Mouse (Mus musculus): Measurements from ENCODE around the gene Dpy30. TPM values are rescaled to one million over a fixed set of nuclear protein-coding genes. Genes with fewer than 3 reads are reported as not detected.

The Dpy30 gene
- polyA plus RNA-seq, 1 experiment from 2014 or later = 275 TPM

DNA sequence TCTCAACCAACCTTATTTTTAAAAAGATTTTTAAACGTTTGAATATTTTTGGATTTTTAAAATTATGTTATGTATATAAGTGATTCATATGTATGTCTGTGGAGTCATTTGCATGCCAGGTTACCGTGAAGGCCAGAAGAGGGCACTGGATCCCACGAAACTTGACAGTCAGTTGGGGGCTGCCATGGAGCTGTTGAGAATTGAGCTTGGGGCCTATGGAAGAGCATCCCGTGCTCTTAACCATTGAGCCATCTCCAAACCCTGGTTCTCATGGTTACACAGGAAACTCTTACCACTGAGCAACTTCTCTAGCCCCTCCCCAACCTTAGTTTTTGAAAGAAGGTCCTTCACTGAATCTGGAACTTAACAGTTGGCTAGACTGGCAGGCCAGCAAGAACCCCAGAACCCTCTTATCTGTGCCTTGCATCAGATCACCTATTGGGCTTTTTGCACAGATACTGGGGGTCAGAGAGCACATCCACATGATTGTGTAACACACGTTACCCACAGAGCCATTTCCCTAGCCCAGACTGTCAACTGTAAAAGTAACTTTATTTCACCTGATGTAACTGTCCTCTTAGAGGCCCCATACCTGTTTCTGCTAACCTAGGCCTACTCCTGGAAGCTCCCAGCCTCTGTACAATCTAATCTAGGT, 1.2 kb downstream of the Dpy30 start:
- Histone ChIP-seq H3K9me3 (ENCODE audit: control insufficient read depth, low read length) (no peaks in the 10 kb centered on the region), H3K4me3 (ENCODE audit: low read depth, low read length) (no peak overlapping the region), H3K27me3 (ENCODE audit: control insufficient read depth, insufficient read depth, low read length) (no peaks in the 10 kb centered on the region), H3K27ac (replicated peaks; ENCODE audit: low read depth, low read length) (no peak overlapping the region), H3K4me2 (ENCODE audit: low read depth, severe bottlenecking) (no peak overlapping the region), H3K36me3 (ENCODE audit: control insufficient read depth, insufficient read depth, low read length) (no peaks in the 10 kb centered on the region), H3K4me1 (ENCODE audit: control insufficient read depth, insufficient read depth, low read length) (no peaks in the 10 kb centered on the region), H3K9ac (ENCODE audit: low read length) (no peak overlapping the region)
- 58% methylated on average over 5 of the region's 5 CpGs for WGBS
- ATAC-seq (ENCODE audit: insufficient number of reproducible peaks, low FRiP score, low TSS enrichment, low read depth) = no peak
- DNase-seq (ENCODE audit: low spot score) = peak; percentile 30

DNA sequence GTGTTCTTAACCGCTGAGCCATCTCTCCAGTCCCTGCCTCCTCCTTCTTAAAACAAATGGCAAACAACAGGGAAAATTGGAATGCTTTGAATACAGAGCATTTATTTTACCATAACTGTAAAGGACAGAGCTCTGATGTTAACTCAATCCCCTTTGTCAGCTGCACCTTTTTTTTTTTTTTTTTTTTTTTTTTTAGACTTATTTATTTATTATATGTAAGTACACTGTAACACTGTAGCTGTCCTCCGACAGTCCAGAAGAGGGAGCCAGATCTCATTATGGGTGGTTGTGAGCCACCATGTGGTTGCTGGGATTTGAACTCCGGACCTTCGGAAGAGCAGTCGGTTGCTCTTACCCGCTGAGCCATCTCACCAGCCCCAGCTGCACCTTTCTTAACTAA, 5.0 kb downstream of the Dpy30 start:
- H3K9ac ChIP-seq (ENCODE audit: low read length) = no peak overlapping the region
- no peak for DNase-seq (ENCODE audit: low spot score)
- no peaks in the 10 kb centered on the region for H3K9me3 ChIP-seq (ENCODE audit: control insufficient read depth, low read length)
- no peak overlapping the region for H3K27ac ChIP-seq (replicated peaks; ENCODE audit: low read depth, low read length)
- no peak overlapping the region for H3K4me3 ChIP-seq (ENCODE audit: low read depth, low read length)
- no peak overlapping the region for H3K4me2 ChIP-seq (ENCODE audit: low read depth, severe bottlenecking)
- H3K36me3 ChIP-seq (ENCODE audit: control insufficient read depth, insufficient read depth, low read length) = no peaks in the 10 kb centered on the region
- H3K4me1 ChIP-seq (ENCODE audit: control insufficient read depth, insufficient read depth, low read length) = peaks cover 8% of the 10 kb centered on the region
- ATAC-seq (ENCODE audit: insufficient number of reproducible peaks, low FRiP score, low TSS enrichment, low read depth) = no peak
- 90% methylated on average over 6 of the region's 6 CpGs for WGBS
- no peaks in the 10 kb centered on the region for H3K27me3 ChIP-seq (ENCODE audit: control insufficient read depth, insufficient read depth, low read length)

DNA sequence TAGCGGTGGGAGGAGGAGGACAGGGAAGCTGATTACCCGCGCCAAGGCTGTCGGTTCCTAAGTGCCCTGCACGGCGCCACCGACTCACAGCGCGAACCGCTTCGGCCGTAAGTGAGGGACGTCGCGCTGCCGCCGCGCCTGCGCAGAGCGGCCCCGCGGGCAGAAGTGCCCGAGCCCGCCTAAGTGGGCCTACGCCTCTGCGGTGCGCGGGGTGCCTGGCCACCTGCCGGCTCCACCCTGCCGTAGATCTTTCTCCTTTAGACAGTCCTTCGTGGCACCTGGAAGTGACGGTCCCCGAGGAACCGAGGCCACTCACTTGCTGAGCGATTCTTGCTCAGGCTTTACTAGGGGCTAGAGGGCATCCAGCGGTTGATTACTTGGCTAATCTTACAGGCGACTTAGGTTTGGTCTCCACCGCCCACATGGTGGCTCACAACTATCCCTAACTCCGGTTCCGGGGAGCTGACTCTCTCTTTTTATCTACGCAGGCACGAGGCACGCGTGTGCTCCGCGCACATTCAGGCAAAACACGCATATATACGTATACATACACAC, 7.4 kb downstream of the Dpy30 start:
- Histone ChIP-seq H3K4me1 (ENCODE audit: control insufficient read depth, insufficient read depth, low read length) (peaks cover 8% of the 10 kb centered on the region), H3K9me3 (ENCODE audit: control insufficient read depth, low read length) (no peaks in the 10 kb centered on the region), H3K36me3 (ENCODE audit: control insufficient read depth, insufficient read depth, low read length) (no peaks in the 10 kb centered on the region), H3K9ac (ENCODE audit: low read length) (peak overlapping the region; percentile 86), H3K27ac (replicated peaks; ENCODE audit: low read depth, low read length) (peak overlapping the region; percentile 74), H3K27me3 (ENCODE audit: control insufficient read depth, insufficient read depth, low read length) (no peaks in the 10 kb centered on the region), H3K4me3 (ENCODE audit: low read depth, low read length) (peak overlapping the region; percentile 89), H3K4me2 (ENCODE audit: low read depth, severe bottlenecking) (peak overlapping the region; percentile 58)
- WGBS = under 1% methylated on average over 48 of the region's 48 CpGs
- DNase-seq (ENCODE audit: low spot score) (peak; percentile 87), ATAC-seq (ENCODE audit: insufficient number of reproducible peaks, low FRiP score, low TSS enrichment, low read depth) (peak; percentile 85)

DNA sequence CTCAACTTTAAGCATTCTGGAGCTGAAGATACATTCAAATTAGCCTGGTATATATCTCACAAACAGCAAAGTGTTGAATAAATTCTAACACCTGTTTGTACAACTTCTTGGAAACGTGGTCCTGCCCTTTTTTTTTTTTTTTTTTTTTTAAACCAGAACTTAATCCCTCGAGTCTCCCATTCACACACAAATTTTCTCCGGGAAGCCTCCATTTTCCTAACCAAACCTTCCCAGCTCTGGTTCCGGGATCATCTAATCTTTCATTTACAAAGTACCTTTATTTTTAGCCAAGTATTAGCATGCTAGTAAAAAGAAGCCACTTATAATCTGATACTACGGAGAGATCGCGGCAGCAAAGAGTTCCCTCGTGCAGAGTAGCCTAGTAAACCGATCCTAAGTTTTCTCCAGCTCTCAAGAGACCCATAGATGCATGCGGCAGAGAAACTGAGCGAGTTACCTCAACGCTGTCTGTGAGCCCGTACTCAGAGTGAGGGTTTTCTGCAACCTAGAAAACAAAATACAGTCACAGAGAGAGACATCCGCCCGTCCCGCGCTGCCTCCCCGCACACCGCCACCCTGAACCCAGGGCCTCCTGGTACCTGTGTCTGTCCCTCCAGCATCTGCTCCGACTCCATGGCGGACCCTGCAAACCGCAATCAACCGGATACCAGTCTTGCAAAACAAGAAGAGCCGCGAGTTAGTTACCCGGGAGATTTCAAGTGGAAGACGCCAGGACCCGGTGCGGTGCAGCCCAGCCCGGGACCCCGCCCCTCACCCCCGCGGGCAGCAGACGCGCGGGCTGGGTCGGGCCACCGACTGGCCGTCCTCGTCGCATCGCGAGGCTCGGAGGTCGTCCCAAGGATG, 8.1 kb downstream of the Dpy30 start:
- peak overlapping the region; percentile 89 for H3K4me3 ChIP-seq (ENCODE audit: low read depth, low read length)
- H3K27me3 ChIP-seq (ENCODE audit: control insufficient read depth, insufficient read depth, low read length) = no peaks in the 10 kb centered on the region
- no peaks in the 10 kb centered on the region for H3K9me3 ChIP-seq (ENCODE audit: control insufficient read depth, low read length)
- H3K36me3 ChIP-seq (ENCODE audit: control insufficient read depth, insufficient read depth, low read length) = no peaks in the 10 kb centered on the region
- H3K4me2 ChIP-seq (ENCODE audit: low read depth, severe bottlenecking) = peak overlapping the region; percentile 58
- peaks cover 8% of the 10 kb centered on the region for H3K4me1 ChIP-seq (ENCODE audit: control insufficient read depth, insufficient read depth, low read length)
- WGBS = under 1% methylated on average over 45 of the region's 45 CpGs
- DNase-seq (ENCODE audit: low spot score) (no peak), ATAC-seq (ENCODE audit: insufficient number of reproducible peaks, low FRiP score, low TSS enrichment, low read depth) (no peak; the same call in none of the 2 replicates)
- peak overlapping the region; percentile 74 for H3K27ac ChIP-seq (replicated peaks; ENCODE audit: low read depth, low read length)
- H3K9ac ChIP-seq (ENCODE audit: low read length) = peak overlapping the region; percentile 86

DNA sequence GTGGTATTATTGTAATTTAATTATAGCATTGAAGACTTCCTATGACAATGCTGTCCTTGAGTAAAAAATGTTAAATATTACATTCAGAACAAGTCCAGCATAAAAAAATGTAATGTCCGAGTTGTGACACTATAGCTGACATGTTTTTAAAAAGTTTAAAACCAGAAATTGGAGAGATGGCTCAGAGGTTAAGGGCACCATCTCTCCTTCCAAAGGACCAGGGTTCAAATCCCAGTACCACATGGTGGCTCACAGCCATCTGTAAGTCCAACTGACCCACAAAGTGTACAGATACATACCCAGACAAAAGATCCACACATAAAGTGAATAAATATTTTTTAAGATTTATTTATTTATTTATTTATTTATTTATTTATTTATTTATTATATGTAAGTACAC, 17.7 kb downstream of the Dpy30 start:
- WGBS = 87% methylated on average over 1 of the region's 1 CpGs
- H3K4me3 ChIP-seq (ENCODE audit: low read depth, low read length) = no peak overlapping the region
- no peak for ATAC-seq (ENCODE audit: insufficient number of reproducible peaks, low FRiP score, low TSS enrichment, low read depth)

DNA sequence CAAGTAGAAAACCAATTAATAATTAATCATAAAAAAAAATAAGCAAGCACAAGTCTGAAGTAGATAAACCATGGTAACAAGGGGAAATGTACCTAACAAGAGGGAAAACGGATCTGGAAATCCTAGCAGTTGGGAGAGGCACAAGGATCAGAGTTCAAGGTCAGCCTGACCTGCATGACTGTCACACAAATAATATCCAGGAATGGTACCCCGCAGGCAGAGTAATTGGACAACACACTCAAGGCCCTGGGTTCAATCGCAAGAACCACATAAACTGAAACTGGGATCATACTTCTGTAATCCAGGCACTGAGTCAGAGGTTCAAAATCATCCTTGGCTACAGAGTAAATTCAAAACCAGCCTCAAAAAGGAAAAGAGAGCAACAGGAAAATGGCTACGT, 18.1 kb downstream of the Dpy30 start:
- WGBS = 94% methylated on average over 4 of the region's 4 CpGs
- H3K27ac ChIP-seq (replicated peaks; ENCODE audit: low read depth, low read length) = no peak overlapping the region
- no peak overlapping the region for H3K9ac ChIP-seq (ENCODE audit: low read length)
- no peaks in the 10 kb centered on the region for H3K27me3 ChIP-seq (ENCODE audit: control insufficient read depth, insufficient read depth, low read length)
- peaks cover 15% of the 10 kb centered on the region for H3K36me3 ChIP-seq (ENCODE audit: control insufficient read depth, insufficient read depth, low read length)
- ATAC-seq (ENCODE audit: insufficient number of reproducible peaks, low FRiP score, low TSS enrichment, low read depth) (no peak), DNase-seq (ENCODE audit: low spot score) (no peak)
- H3K4me2 ChIP-seq (ENCODE audit: low read depth, severe bottlenecking) = no peak overlapping the region
- H3K4me3 ChIP-seq (ENCODE audit: low read depth, low read length) = no peak overlapping the region
- no peaks in the 10 kb centered on the region for H3K9me3 ChIP-seq (ENCODE audit: control insufficient read depth, low read length)
- no peaks in the 10 kb centered on the region for H3K4me1 ChIP-seq (ENCODE audit: control insufficient read depth, insufficient read depth, low read length)

More for the DNA sequence above, 17.7 kb downstream of the Dpy30 start:
- Histone ChIP-seq H3K9me3 (ENCODE audit: control insufficient read depth, low read length) (no peaks in the 10 kb centered on the region), H3K36me3 (ENCODE audit: control insufficient read depth, insufficient read depth, low read length) (peaks cover 15% of the 10 kb centered on the region), H3K4me1 (ENCODE audit: control insufficient read depth, insufficient read depth, low read length) (no peaks in the 10 kb centered on the region), H3K9ac (ENCODE audit: low read length) (no peak overlapping the region), H3K4me2 (ENCODE audit: low read depth, severe bottlenecking) (no peak overlapping the region), H3K27me3 (ENCODE audit: control insufficient read depth, insufficient read depth, low read length) (no peaks in the 10 kb centered on the region), H3K27ac (replicated peaks; ENCODE audit: low read depth, low read length) (no peak overlapping the region)
- no peak for DNase-seq (ENCODE audit: low spot score)

DNA sequence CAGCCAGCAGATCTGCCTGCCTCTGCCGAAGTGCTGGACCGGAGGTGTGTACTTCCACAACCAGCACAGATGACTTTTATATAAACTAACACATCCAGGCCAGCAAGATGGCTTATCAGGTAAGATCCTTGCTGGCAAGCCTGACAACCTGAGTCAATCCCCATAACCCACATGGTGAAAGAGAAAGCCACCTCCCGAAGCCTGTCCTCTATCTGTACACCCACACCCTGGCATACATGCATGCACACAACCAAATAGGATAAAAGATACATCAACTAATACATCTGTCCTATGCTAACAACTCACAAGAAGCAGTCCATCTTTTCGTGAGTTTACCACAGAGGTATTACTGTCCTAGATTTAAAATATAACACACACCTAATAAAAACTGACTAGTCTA, 19.7 kb downstream of the Dpy30 start:
- ATAC-seq (ENCODE audit: insufficient number of reproducible peaks, low FRiP score, low TSS enrichment, low read depth) (no peak), DNase-seq (ENCODE audit: low spot score) (no peak)
- no peaks in the 10 kb centered on the region for H3K9me3 ChIP-seq (ENCODE audit: control insufficient read depth, low read length)
- peaks cover 13% of the 10 kb centered on the region for H3K36me3 ChIP-seq (ENCODE audit: control insufficient read depth, insufficient read depth, low read length)
- 90% methylated on average over 4 of the region's 4 CpGs for WGBS
- H3K27ac ChIP-seq (replicated peaks; ENCODE audit: low read depth, low read length) = no peak overlapping the region
- H3K27me3 ChIP-seq (ENCODE audit: control insufficient read depth, insufficient read depth, low read length) = no peaks in the 10 kb centered on the region
- no peak overlapping the region for H3K4me2 ChIP-seq (ENCODE audit: low read depth, severe bottlenecking)
- H3K9ac ChIP-seq (ENCODE audit: low read length) = no peak overlapping the region
- H3K4me1 ChIP-seq (ENCODE audit: control insufficient read depth, insufficient read depth, low read length) = no peaks in the 10 kb centered on the region
- no peak overlapping the region for H3K4me3 ChIP-seq (ENCODE audit: low read depth, low read length)

DNA sequence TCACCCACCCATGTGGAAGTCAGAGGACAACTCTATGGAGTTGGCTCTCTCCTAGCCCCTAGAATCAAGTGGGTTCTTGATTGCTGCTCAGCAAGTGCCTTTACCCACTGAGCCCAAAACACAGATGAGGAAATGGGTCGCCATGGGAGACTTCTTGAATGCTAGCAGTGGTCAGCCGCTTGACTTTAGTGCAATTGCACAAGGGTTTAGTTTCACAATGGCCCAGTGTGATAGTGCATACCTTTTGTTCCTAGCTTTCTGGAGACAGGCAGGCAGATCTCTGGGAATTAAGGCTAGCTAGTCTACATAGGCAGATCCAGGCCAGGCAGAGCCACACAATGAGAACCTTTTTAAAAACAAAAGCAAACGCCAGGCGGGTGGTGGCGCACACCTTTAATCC, 23.7 kb downstream of the Dpy30 start:
- Histone ChIP-seq H3K36me3 (ENCODE audit: control insufficient read depth, insufficient read depth, low read length) (peaks cover 7% of the 10 kb centered on the region; the same call in 1 of the 2 replicates), H3K27ac (replicated peaks; ENCODE audit: low read depth, low read length) (no peak overlapping the region), H3K27me3 (ENCODE audit: control insufficient read depth, insufficient read depth, low read length) (no peaks in the 10 kb centered on the region), H3K9me3 (ENCODE audit: control insufficient read depth, low read length) (no peaks in the 10 kb centered on the region), H3K4me3 (ENCODE audit: low read depth, low read length) (no peak overlapping the region), H3K9ac (ENCODE audit: low read length) (no peak overlapping the region), H3K4me1 (ENCODE audit: control insufficient read depth, insufficient read depth, low read length) (no peaks in the 10 kb centered on the region), H3K4me2 (ENCODE audit: low read depth, severe bottlenecking) (no peak overlapping the region)
- 95% methylated on average over 5 of the region's 5 CpGs for WGBS
- DNase-seq (ENCODE audit: low spot score) = no peak
- ATAC-seq (ENCODE audit: insufficient number of reproducible peaks, low FRiP score, low TSS enrichment, low read depth) = no peak
